Mouse (Mus musculus) T-cell, adult 66 days (primary cell): ENCODE results near the gene Rnf144b. TPM values are rescaled to one million over a fixed set of nuclear protein-coding genes. Genes with fewer than 3 reads are reported as not detected.

Experiments used
- total RNA-seq, 2 experiments: library from RNA; stranded (reverse); gene quantifications; 3 replicates in 1 of 2; 4 replicates in 1 of 2; pipeline ENCODE4 v1.2.4; 2023

The Rnf144b gene
- 1 to 10 TPM in 1 of 2 experiments, under 1 TPM in 1; 0.50 to 1.5 TPM for total RNA-seq

DNA sequence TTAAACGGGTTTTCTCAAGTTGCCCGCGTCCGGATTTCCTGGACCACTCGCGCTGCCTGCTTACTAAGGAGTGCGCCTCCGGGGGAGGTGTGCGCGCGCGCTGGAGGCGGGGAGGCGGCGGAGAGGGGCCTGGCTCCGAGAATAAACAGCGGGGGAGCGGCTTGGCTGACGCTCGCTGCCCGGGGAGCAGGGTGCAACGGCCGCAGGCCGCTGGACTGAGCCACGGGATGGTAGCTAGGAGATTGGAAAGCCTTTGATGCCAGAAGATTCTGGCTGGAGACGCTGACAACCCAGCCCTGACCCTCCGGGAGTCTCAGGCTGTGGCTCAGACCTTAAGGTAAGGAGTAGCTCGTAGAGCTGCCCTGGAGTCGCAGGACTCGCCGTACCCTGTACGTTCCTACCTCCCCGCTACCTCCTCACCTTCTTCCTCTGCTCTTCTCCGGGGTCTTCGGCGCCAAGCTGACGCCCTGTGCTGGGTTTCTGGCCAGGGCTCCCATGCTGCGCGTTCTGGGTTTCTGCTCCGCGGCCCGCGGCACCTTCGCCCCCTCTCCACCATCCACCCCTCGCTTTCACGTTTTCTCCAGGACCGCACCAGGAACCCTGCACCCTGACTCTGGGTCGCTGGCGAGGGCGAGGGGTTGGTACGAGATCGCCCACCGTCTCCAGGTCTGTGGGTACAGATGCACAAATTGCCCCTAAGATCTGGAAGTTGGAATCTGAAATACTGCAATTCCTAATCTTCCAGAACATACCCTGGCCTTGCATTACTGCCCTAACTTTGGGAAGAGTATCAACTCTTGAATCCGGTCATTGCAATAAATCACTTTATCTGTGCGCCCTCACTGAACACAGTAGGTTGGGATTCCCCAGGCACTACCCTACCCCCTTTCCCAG lies at the start of gene Rnf144b:
Rnf144b (plus strand) TSS at position 120 of the 894 bp plus-strand sequence.

GRCm38 (mm10) chr13:47105711-47106579 lies 16.5 kb upstream of the Rnf144b start, which contains the start of gene Dek:
Gene Dek, minus strand, starts transcription at chr13:47106201.

Other genes starting within 250 kb of the Rnf144b start
- gene Kif13a, start 192.8 kb upstream of the Rnf144b start, total RNA-seq = 1 to 10 TPM; 3.2 to 5.5 TPM
- gene Nhlrc1, start 107.8 kb upstream of the Rnf144b start, total RNA-seq = under 1 TPM; 0.79 to 0.98 TPM
- gene Kdm1b, start 79.2 kb upstream of the Rnf144b start, total RNA-seq = 10 to 100 TPM; 24.7 to 30.8 TPM
- 1 to 10 TPM in 1 of 2 experiments, under 1 TPM in 1; 0.52 to 6.7 TPM for gene Tpmt, start 77.9 kb upstream of the Rnf144b start, total RNA-seq
- 100 to 1,000 TPM; 126 to 141 TPM for gene Dek, start 16.5 kb upstream of the Rnf144b start, total RNA-seq